Mouse (Mus musculus): ENCODE results near the gene Clpb. TPM values are rescaled to one million over a fixed set of nuclear protein-coding genes. Genes with fewer than 3 reads are reported as not detected.

Gene Clpb
- polyA plus RNA-seq, 1 experiment from 2014 or later = 21.1 TPM

DNA sequence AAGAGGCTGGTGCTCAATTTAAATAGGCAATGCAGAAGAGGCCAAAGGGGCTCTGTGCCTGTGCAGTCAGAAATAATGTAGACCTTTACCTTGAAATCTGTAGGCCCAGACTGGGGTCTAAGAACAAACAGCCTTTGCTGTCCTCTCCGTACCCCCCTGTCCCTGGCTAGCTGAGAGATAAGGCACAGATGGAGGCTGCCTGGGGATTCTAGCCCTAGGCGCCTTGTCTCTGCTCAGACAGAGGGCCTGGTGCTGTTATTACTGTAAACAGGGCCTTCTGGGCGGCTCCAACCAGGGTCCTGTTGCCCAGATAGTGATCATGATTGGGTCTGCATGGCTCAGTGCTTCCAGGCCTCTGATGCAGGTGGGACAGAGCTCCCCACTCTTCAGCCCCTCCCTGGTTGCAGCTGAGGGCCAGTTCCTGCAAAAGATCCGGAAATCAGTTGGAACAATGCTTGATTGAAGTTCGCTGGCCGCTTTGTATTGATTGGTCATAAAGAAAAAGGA, 18.2 kb downstream of the Clpb start:
- Histone ChIP-seq H3K27me3 (replicated peaks; ENCODE audit: insufficient read depth, low read length) (no peaks in the 10 kb centered on the region), H3K9me3 (ENCODE audit: low read length) (no peaks in the 10 kb centered on the region), H3K4me1 (ENCODE audit: insufficient read depth, low read depth, low read length) (no peaks in the 10 kb centered on the region), H3K4me2 (replicated peaks; ENCODE audit: low read depth, low read length) (no peak overlapping the region), H3K4me3 (ENCODE audit: low read depth, low read length) (no peak overlapping the region), H3K27ac (ENCODE audit: low read length) (no peak overlapping the region), H3K9ac (replicated peaks; ENCODE audit: low read depth) (no peak overlapping the region), H3K36me3 (ENCODE audit: insufficient read depth, low read length) (no peaks in the 10 kb centered on the region)
- 70% methylated on average over 6 of the region's 6 CpGs for WGBS
- ATAC-seq (no peak), DNase-seq (ENCODE audit: low spot score) (no peak)
- TF ChIP-seq CTCF (IDR thresholded peaks at IDR 0.05) (no peak), EP300 (IDR thresholded peaks at IDR 0.05) (no peak)

DNA sequence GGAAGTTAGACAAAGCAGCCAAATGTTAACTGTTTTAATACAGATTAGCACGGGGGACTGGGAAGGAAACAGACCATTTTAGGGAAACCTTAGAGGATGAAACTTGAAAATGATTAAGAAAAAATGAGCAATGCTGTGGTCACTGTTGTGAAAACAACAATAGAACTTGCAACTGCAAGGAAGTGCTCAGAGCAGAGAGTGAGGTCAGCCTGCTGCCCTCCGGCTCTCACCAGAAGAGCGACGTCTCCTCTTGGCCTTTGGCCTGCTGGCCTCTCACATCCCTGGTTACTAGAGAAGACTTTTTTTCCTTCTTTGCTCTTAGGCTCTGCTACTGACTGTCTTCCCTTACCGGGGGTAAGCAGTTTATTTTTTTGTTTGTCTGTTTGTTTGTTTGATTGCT, 19.5 kb downstream of the Clpb start:
- no peak for ATAC-seq
- 54% methylated on average over 5 of the region's 5 CpGs for WGBS

GRCm38 (mm10) chr7:101683976-101684630, 20.7 kb downstream of the Clpb start:
- Histone ChIP-seq H3K36me3 (ENCODE audit: insufficient read depth, low read length) (no peaks in the 10 kb centered on the region), H3K9ac (replicated peaks; ENCODE audit: low read depth) (no peak overlapping the region), H3K4me1 (ENCODE audit: insufficient read depth, low read depth, low read length) (no peaks in the 10 kb centered on the region), H3K4me3 (ENCODE audit: low read depth, low read length) (no peak overlapping the region), H3K27ac (ENCODE audit: low read length) (no peak overlapping the region), H3K4me2 (replicated peaks; ENCODE audit: low read depth, low read length) (no peak overlapping the region), H3K27me3 (replicated peaks; ENCODE audit: insufficient read depth, low read length) (no peaks in the 10 kb centered on the region), H3K9me3 (ENCODE audit: low read length) (no peaks in the 10 kb centered on the region)
- DNase-seq (ENCODE audit: low spot score) (no peak), ATAC-seq (no peak)
- WGBS = 66% methylated on average over 9 of the region's 9 CpGs
- TF ChIP-seq CTCF (IDR thresholded peaks at IDR 0.05) (no peak), EP300 (IDR thresholded peaks at IDR 0.05) (no peak)

More for the DNA sequence above, 19.5 kb downstream of the Clpb start:
- TF ChIP-seq EP300 (IDR thresholded peaks at IDR 0.05) (no peak), CTCF (IDR thresholded peaks at IDR 0.05) (no peak)
- Histone ChIP-seq H3K9me3 (ENCODE audit: low read length) (no peaks in the 10 kb centered on the region), H3K4me2 (replicated peaks; ENCODE audit: low read depth, low read length) (no peak overlapping the region), H3K9ac (replicated peaks; ENCODE audit: low read depth) (no peak overlapping the region), H3K27me3 (replicated peaks; ENCODE audit: insufficient read depth, low read length) (no peaks in the 10 kb centered on the region), H3K4me3 (ENCODE audit: low read depth, low read length) (no peak overlapping the region), H3K27ac (ENCODE audit: low read length) (no peak overlapping the region), H3K36me3 (ENCODE audit: insufficient read depth, low read length) (no peaks in the 10 kb centered on the region), H3K4me1 (ENCODE audit: insufficient read depth, low read depth, low read length) (no peaks in the 10 kb centered on the region)
- DNase-seq (ENCODE audit: low spot score) = no peak

- Histone ChIP-seq H3K9me3 (ENCODE audit: low read length) (no peaks in the 10 kb centered on the region), H3K4me1 (ENCODE audit: insufficient read depth, low read depth, low read length) (no peaks in the 10 kb centered on the region), H3K27me3 (replicated peaks; ENCODE audit: insufficient read depth, low read length) (no peaks in the 10 kb centered on the region), H3K9ac (replicated peaks; ENCODE audit: low read depth) (no peak overlapping the region), H3K36me3 (ENCODE audit: insufficient read depth, low read length) (no peaks in the 10 kb centered on the region), H3K27ac (ENCODE audit: low read length) (no peak overlapping the region), H3K4me3 (ENCODE audit: low read depth, low read length) (no peak overlapping the region), H3K4me2 (replicated peaks; ENCODE audit: low read depth, low read length) (no peak overlapping the region)
- no peak for DNase-seq (ENCODE audit: low spot score)
- WGBS = 61% methylated on average over 3 of the region's 3 CpGs
- ATAC-seq = no peak
- no peak for TF ChIP-seq EP300 (IDR thresholded peaks at IDR 0.05)
- no peak for TF ChIP-seq CTCF (IDR thresholded peaks at IDR 0.05)
These were observed 21.2 kb downstream of the Clpb start for GRCm38 (mm10) chr7:101684671-101685070.

DNA sequence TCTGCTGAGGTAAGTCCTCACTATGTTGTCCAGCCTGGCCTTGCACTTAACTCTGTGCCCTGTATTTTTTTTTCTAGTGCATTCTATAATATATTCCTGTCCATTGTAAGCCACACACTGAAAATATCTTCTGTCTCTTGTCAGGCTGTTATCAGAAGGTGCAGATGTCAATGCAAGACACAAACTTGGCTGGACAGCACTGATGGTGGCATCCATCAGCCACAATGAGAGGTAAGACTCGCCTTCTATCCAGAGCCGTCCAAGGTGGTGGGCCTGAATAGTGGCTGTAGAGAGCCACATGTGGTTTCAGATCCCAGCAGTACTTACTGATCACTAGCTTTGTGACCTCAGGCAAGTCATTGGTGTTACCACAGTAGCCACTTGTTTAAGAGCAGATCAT, 23.7 kb downstream of the Clpb start:
- no peak overlapping the region for H3K9ac ChIP-seq (replicated peaks; ENCODE audit: low read depth)
- no peak overlapping the region for H3K4me2 ChIP-seq (replicated peaks; ENCODE audit: low read depth, low read length)
- H3K27me3 ChIP-seq (replicated peaks; ENCODE audit: insufficient read depth, low read length) = no peaks in the 10 kb centered on the region
- H3K9me3 ChIP-seq (ENCODE audit: low read length) = no peaks in the 10 kb centered on the region
- no peak for DNase-seq (ENCODE audit: low spot score)
- 86% methylated on average over 2 of the region's 2 CpGs for WGBS
- H3K4me3 ChIP-seq (ENCODE audit: low read depth, low read length) = no peak overlapping the region
- H3K4me1 ChIP-seq (ENCODE audit: insufficient read depth, low read depth, low read length) = no peaks in the 10 kb centered on the region
- no peak for ATAC-seq
- no peaks in the 10 kb centered on the region for H3K36me3 ChIP-seq (ENCODE audit: insufficient read depth, low read length)
- no peak overlapping the region for H3K27ac ChIP-seq (ENCODE audit: low read length)
- no peak for TF ChIP-seq EP300 (IDR thresholded peaks at IDR 0.05)
- TF ChIP-seq CTCF (IDR thresholded peaks at IDR 0.05) = no peak

GRCm38 (mm10) chr7:101690471-101690870, 27.0 kb downstream of the Clpb start:
- H3K4me3 ChIP-seq (ENCODE audit: low read depth, low read length) = no peak overlapping the region
- no peaks in the 10 kb centered on the region for H3K9me3 ChIP-seq (ENCODE audit: low read length)
- H3K4me1 ChIP-seq (ENCODE audit: insufficient read depth, low read depth, low read length) = no peaks in the 10 kb centered on the region
- no peak for ATAC-seq
- no peak for DNase-seq (ENCODE audit: low spot score)
- H3K27ac ChIP-seq (ENCODE audit: low read length) = no peak overlapping the region
- no peaks in the 10 kb centered on the region for H3K36me3 ChIP-seq (ENCODE audit: insufficient read depth, low read length)
- no peak overlapping the region for H3K4me2 ChIP-seq (replicated peaks; ENCODE audit: low read depth, low read length)
- whole genome bisulfite sequencing = 77% methylated on average over 2 of the region's 2 CpGs
- no peaks in the 10 kb centered on the region for H3K27me3 ChIP-seq (replicated peaks; ENCODE audit: insufficient read depth, low read length)
- H3K9ac ChIP-seq (replicated peaks; ENCODE audit: low read depth) = no peak overlapping the region
- TF ChIP-seq EP300 (IDR thresholded peaks at IDR 0.05) = no peak
- no peak for TF ChIP-seq CTCF (IDR thresholded peaks at IDR 0.05)

All from lung, postnatal 0 days (tissue).